Mouse (Mus musculus): Measurements from ENCODE around the gene Enkd1.
A peak's percentile ranks its signal among the peaks of the same experiment; 100 is the strongest.

Gene Enkd1

GRCm38 (mm10) chr8:105702001-105702401 lies 6.0 kb downstream of the Enkd1 start:
- DNase-seq (ENCODE audit: low spot score): no peak

GRCm38 (mm10) chr8:105700966-105701824 lies 6.8 kb downstream of the Enkd1 start, which contains the start of the genes Acd and Pard6a:
Acd (minus strand) TSS chr8:105701102.
Pard6a (plus strand) TSS chr8:105701148.
- peak; percentile 94 for DNase-seq (ENCODE audit: low spot score)

- no peak for DNase-seq (ENCODE audit: low spot score)
Measured at GRCm38 (mm10) chr8:105700566-105700965, 7.4 kb downstream of the Enkd1 start.

GRCm38 (mm10) chr8:105699488-105700215 lies 8.4 kb downstream of the Enkd1 start:
- DNase-seq (ENCODE audit: low spot score): no peak

- DNase-seq (ENCODE audit: low spot score): no peak
Measured at GRCm38 (mm10) chr8:105698734-105699133, 9.3 kb downstream of the Enkd1 start.

- DNase-seq (ENCODE audit: low spot score): no peak
Measured at GRCm38 (mm10) chr8:105697196-105697780, 10.7 kb downstream of the Enkd1 start.

GRCm38 (mm10) chr8:105695080-105695780 lies 12.8 kb downstream of the Enkd1 start:
- DNase-seq (ENCODE audit: low spot score): no peak

GRCm38 (mm10) chr8:105694051-105694799 lies 13.8 kb downstream of the Enkd1 start:
- DNase-seq (ENCODE audit: low spot score): no peak

GRCm38 (mm10) chr8:105693648-105694047 lies 14.4 kb downstream of the Enkd1 start:
- no peak for DNase-seq (ENCODE audit: low spot score)

GRCm38 (mm10) chr8:105692449-105693182 lies 15.4 kb downstream of the Enkd1 start:
- no peak for DNase-seq (ENCODE audit: low spot score)

- no peak for DNase-seq (ENCODE audit: low spot score)
Measured at GRCm38 (mm10) chr8:105690978-105691377, 17.0 kb downstream of the Enkd1 start.

GRCm38 (mm10) chr8:105689983-105690360 lies 18.0 kb downstream of the Enkd1 start:
- DNase-seq (ENCODE audit: low spot score): no peak

GRCm38 (mm10) chr8:105689256-105689982 lies 18.6 kb downstream of the Enkd1 start:
- DNase-seq (ENCODE audit: low spot score): no peak

GRCm38 (mm10) chr8:105688242-105688752 lies 19.7 kb downstream of the Enkd1 start:
- DNase-seq (ENCODE audit: low spot score): no peak

GRCm38 (mm10) chr8:105687512-105687911 lies 20.5 kb downstream of the Enkd1 start:
- DNase-seq (ENCODE audit: low spot score): no peak

- DNase-seq (ENCODE audit: low spot score): no peak
Measured at GRCm38 (mm10) chr8:105686551-105686950, 21.5 kb downstream of the Enkd1 start.

- no peak for DNase-seq (ENCODE audit: low spot score)
Measured at GRCm38 (mm10) chr8:105685796-105686308, 22.2 kb downstream of the Enkd1 start, which contains the start of gene Carmil2. Carmil2 (plus strand) TSS chr8:105686274.

GRCm38 (mm10) chr8:105685325-105685724 lies 22.7 kb downstream of the Enkd1 start:
- DNase-seq (ENCODE audit: low spot score): no peak

- no peak for DNase-seq (ENCODE audit: low spot score)
Measured at GRCm38 (mm10) chr8:105677891-105678290, 30.1 kb downstream of the Enkd1 start.
